Mouse (Mus musculus) cerebellum, adult (tissue): ENCODE measurements at regions not wholly inside any gene's neighbourhood (a gene's known extent, or its start where the extent isn't known, plus 50 kb on each side); places are given as distances from the start of the nearest gene placed in this dataset.

Experiments
- ATAC-seq: cut with Nextera tagmentation; 2 replicates; pipeline ENCODE4 v1.9.2; 2017; ENCODE audit warnings: mild to moderate bottlenecking, moderate library complexity, mixed read lengths; ENCODE audit not compliant: insufficient number of reproducible peaks, low FRiP score, low TSS enrichment

- no peak for ATAC-seq
Measured at GRCm38 (mm10) chr2:12697209-12697608, 226.6 kb upstream of the Pter start.

DNA sequence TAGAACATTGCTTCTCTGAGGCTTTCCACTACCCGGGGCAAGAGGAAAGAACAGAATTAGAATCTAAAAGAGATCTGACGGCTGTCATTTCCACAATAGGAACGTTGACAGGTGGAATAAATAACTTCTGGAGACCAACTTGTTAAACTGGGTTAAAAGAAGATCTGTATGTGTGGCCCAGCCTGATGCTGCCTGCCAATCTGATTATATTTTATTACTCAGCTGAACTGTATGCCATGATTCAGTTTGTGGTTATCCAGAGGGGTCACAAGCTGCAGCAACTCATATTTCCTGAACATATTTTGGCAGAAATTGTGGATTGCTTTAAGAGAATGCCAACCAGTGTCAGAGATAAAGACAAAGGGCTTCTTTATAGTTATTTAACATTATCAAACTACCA, 224.5 kb upstream of the Pter start:
- no peak for ATAC-seq

- ATAC-seq = no peak
Measured at GRCm38 (mm10) chr2:12707514-12707913, 216.3 kb upstream of the Pter start.

GRCm38 (mm10) chr2:12709156-12709923, 214.5 kb upstream of the Pter start:
- ATAC-seq = peak; percentile 82

- no peak for ATAC-seq
Measured at GRCm38 (mm10) chr2:12709924-12710240, 214.0 kb upstream of the Pter start.

- no peak for ATAC-seq
Measured at GRCm38 (mm10) chr2:12716124-12717012, 207.5 kb upstream of the Pter start.

GRCm38 (mm10) chr2:12729251-12729650, 194.6 kb upstream of the Pter start:
- ATAC-seq = no peak

- ATAC-seq = no peak
Measured at GRCm38 (mm10) chr2:12737140-12737539, 186.7 kb upstream of the Pter start.

DNA sequence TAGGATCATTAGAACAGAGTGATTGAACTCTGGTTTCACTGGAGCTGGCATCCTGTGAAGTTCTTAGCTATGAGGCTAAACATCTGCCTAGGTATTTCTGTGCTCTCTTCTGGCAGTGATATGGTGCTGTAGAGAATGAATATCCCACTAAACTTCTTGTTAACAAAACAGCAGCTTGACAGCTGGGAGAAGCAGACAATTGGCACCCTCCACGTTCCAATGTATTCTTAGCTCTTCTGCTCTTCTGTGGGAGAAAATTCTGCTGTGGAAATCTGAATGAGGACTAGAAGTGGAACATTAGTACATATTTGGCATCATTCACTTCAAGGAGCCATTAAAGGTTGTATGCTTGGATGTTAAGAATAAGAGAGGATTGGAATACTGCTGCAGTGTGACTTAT, 177.0 kb upstream of the Pter start:
- no peak for ATAC-seq

DNA sequence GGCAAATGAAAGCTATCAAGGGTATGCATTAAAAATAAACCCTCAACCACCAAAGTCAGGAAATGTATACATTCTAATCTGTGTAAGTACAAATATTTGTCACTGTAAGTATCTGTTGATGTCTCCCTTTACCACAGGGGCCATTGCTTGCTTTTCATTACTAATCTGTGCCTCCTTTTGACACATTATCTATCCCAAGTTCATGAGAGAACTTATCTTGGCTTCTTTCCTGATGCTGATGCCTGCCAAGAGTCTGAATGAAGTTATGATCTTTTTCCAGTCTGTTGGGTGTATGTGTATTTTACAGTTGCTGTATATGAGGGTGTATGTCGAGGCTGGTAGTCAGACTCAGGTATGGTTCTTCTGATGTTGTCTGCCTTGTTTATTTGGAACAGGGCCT, 165.0 kb upstream of the Pter start:
- ATAC-seq = no peak

DNA sequence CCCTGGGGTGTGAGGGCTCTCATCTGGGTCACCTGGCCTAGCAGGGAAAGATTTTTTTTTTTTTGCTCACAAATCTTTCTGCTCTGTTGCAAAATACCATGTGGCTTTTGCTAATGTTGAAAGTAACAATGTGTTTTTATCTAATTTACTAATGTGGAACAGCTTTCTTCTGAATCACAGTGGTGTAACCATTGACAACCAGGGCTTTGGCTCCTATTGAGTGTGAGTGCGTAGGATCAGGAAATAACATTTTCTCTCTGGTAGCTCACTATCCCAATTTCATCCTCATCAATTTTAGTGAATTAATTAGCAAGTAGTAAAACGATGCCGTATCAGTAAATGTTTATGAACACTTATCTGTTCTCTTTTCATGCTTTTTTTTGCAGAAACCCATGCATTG, 163.9 kb upstream of the Pter start:
- ATAC-seq = no peak

- no peak for ATAC-seq
Measured at GRCm38 (mm10) chr2:12761461-12761860, 162.4 kb upstream of the Pter start.

DNA sequence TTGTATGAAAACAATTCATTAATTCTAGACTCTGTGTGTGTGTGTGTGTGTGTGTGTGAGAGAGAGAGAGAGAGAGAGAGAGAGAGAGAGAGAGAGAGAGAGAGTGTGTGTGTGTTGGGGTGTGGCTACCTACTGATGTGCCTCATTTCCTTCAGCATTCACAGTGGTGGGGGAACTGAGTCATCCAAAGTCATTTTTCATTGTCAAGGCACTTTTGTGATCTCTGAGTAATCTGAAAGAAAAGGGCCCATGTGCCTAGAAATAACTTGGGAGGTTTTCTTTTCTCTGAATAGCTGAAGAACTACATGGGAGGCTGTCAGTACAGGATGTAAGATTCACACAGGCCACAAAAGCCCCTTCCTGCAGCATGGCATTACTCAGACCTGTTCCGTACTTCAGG, 159.3 kb upstream of the Pter start:
- ATAC-seq = no peak

- no peak for ATAC-seq
Measured at GRCm38 (mm10) chr2:12765336-12765735, 158.5 kb upstream of the Pter start.

DNA sequence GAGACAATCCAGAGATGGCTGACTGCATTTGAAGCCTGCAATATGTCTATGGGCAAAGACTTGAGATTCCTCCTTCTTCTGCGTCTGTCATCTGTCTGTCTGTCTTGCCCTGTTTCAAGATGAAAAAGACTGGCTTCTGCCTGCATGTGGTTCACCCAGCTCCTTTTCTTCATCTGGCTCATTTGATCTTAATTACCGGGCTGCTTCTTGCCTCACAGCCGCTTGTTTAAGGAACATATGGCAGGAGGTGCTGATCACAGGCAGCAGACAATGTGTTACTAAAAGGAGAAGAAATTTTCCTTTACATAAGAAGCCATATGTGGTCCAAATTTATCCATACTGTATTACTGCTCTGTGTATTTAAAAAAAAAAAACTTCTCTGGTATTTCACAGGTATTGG, 147.0 kb upstream of the Pter start:
- no peak for ATAC-seq

DNA sequence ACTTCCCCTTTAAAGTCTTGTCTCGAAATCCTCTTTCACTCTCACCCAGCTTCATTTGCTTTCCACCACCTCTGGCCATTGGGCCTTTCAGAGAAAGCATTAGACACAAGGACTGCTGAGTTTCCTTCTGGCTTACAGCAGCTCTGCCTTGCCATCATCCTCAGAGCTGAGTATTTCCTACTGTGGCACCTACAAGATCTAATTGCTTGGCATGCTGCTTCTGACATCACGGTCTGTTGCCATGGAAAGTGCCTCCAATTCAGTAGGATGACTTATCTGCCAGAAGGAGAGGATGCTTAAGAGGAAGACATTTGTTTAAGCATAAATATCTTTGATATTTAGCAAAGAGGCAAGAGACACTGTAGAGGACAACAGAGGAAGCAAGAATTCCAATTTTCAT, 146.1 kb upstream of the Pter start:
- ATAC-seq = peak; percentile 26; the same call in 1 of the 2 replicates

GRCm38 (mm10) chr2:12792596-12792995, 131.2 kb upstream of the Pter start:
- ATAC-seq = no peak

- no peak for ATAC-seq
Measured at GRCm38 (mm10) chr2:12797615-12798169, 126.1 kb upstream of the Pter start.

DNA sequence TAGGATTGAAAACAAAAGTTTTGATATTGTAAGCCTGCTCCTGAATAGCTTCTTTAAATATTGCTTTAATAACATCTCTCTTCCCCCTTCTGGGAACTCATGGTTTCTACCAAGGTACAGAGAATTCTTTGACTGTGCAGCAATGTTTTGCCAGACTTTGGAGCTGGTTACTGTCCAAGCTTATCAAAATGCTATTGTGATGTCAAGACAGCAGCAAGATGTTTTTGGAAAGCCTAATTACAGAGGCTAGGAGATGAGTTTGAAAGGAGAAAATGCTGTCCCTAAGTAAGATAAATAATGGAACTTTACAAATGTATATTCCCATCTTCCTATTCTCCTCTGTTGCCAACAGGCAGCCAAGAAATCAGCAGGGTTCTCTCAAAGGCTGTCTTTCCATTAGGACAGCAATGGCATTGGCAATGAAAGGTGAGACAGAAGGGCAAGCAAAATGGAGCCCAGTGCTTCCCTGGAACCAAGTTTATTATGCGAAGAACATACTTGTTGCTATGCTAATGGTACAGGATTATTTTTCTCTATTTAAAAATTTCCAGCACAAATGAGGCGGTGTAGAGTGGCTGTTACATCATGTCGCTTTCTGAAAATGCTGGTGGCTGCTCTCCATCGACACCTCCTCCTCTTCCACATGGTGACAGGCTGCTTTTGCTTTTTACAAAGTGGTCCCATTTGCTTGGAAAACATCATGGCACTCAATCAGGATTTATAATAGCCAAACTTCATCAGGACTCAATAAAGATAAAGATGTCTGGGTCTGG, 124.5 kb upstream of the Pter start:
- no peak for ATAC-seq

- no peak for ATAC-seq
Measured at GRCm38 (mm10) chr2:12802667-12803066, 121.2 kb upstream of the Pter start.

DNA sequence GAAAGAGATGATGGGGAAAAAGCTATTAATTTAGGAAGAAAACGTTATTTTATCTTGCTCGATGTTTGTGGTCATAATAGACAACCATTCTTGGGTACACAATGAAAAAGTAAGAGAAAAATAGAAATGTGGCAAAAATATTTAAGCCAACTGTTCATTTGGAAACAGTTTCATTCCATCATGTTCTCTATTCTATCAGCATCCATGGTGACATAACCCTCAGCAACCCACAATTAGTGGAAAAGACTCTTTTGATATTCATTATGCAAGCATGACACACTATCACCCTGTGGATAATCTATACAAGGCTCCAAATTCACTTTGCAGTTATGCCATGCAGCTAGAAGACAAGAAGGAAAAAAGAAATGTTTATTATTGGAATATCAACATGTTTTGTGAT, 118.7 kb upstream of the Pter start:
- ATAC-seq = no peak
